Mouse (Mus musculus) heart, postnatal 10 days (tissue): Measurements from ENCODE around the gene Pkp4. TPM values are rescaled to one million over a fixed set of nuclear protein-coding genes. Genes with fewer than 3 reads are reported as not detected.

Experiments used
- DNase-seq, 2 experiments: peaks; one replicate each; pipeline ENCODE4 v3.0.0; 2021
- intact Hi-C: fragments of 180-260 bp; cut with DNase I; formaldehyde crosslinking; loops from one replicate; pipeline ENCODE4 v1.15.1; 2025
- total RNA-seq, 2 experiments: library from RNA; stranded (reverse); gene quantifications; 2 replicates each; pipeline ENCODE4 v1.2.3; 2021

Pkp4 gene
- total RNA-seq, 2 experiments from 2014 or later, result 191 to 198 TPM

DNA sequence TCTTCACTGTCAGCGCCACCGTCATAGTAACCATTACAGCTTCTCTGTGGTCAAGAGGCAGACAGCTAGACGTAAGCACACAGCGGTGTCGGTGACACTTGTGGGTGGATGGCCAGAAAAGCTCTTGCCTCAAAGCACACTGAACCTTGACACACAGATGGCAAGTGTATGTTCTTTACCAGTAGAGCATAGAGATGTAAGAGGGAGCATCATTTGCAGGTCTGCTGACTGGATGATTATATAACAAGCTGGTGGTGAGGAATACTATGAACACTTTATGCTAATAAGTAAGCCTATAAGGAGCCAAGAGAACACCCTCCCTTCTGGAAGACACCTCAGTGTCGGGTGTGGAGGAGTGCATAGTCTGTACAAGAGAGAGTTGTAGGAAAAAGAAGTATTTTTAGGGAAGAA lies 98.2 kb downstream of the Pkp4 start:
- intact Hi-C loops, result no loop called here

DNA sequence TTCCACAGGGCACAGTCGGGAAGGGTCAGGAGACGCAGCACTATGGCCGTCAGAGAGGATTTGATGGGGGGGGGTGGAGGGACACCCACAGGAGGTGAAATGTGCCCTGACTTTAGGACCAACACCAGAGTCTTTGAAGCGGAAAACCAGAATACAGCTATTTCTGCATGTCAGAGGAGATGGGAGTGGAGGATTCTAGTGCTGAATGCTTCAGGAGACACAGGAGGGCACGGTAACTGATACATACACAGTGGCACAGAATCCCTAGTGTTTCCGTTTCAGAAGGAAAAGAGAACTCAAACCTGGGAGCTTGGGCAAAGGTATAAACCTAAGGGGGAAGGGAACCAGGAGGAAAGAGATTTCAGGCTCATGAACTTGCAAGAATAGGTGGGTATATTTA lies 98.7 kb downstream of the Pkp4 start:
- DNase-seq, result no peak
- intact Hi-C loops, result no loop called here

More for the DNA sequence above, 98.2 kb downstream of the Pkp4 start:
- DNase-seq, result no peak

DNA sequence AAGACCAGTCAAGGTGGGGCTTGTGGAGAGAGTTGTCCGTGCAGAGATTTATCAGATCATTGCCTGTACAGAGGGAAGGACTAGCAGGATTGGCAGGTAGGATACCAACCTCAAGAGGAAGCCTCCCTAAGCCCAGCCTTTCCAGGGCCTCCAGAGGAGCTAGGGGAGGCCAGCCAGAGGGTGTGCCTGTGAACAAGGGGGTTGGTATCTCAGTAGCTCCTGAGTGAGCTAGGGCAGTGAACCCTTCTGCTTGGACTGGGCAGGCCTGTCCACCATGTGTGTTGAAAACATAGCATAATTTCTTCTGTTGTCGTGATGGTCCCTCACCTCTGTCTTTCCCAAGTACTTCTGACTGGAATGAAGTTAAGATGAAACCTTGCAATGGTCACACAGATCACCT lies 100.6 kb downstream of the Pkp4 start:
- no peak for DNase-seq
- intact Hi-C loops, result no loop called here

DNA sequence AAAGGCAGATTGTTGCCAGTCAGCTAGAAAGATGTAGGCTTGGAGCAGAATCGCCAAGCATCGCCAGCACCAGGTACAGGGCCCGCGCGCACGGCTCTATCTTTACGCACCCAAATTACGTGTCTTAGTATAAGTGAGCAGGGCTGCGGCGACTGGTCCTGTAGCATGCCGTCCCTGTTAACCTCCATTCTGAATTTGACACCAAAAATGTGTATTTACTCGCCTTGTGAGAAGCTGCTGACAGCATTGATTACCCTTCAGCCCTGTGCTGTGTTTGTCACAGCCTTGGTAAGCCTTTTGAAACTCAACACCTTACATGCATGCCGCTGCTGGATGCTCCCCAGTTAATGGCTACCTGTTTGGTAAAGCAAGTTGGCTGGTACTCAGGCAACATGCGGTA lies 105.8 kb downstream of the Pkp4 start:
- intact Hi-C loops, result no loop called here
- DNase-seq, result no peak

DNA sequence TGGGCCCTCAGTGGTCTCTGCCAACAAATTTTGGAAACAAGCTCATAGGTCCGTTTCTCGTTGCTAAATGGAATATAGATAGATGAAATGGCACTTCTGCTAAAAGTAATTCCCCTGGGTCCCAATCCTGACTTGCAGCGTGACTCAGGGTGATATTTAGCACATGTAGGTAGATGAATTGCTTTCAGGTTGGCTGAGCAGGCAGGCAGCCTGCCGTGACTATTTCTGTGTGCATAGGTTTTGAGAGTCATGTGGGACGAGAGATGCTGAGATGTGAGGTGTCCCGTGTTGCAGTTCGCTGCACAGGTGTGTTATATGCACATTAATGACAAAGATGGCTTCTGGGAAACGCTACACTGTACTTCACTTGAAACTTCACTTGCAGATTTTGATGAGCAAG lies 111.2 kb downstream of the Pkp4 start:
- intact Hi-C loops, result no loop called here
- no peak for DNase-seq

DNA sequence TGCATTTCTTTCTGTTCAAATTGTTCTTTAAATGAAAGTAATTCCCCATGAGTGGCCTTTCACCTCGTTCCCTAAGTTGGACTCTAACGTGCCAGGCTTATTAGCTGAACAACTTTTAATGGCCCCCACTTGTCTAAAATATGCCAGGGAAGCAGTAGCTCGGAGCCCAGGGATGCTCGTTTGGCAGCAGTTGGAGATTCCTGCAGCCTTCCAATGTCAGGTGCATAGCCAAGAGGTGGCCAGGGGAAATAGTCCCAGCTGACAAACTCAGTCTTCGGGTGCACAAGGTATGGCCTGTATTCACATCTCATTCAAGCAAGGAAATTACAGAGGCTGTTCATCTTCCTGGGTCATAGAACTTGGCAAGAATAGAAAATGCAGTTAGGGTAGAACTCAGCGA lies 112.1 kb downstream of the Pkp4 start:
- intact Hi-C loops, result no loop called here
- peak in 1 of 2 experiments; percentile 11 for DNase-seq

DNA sequence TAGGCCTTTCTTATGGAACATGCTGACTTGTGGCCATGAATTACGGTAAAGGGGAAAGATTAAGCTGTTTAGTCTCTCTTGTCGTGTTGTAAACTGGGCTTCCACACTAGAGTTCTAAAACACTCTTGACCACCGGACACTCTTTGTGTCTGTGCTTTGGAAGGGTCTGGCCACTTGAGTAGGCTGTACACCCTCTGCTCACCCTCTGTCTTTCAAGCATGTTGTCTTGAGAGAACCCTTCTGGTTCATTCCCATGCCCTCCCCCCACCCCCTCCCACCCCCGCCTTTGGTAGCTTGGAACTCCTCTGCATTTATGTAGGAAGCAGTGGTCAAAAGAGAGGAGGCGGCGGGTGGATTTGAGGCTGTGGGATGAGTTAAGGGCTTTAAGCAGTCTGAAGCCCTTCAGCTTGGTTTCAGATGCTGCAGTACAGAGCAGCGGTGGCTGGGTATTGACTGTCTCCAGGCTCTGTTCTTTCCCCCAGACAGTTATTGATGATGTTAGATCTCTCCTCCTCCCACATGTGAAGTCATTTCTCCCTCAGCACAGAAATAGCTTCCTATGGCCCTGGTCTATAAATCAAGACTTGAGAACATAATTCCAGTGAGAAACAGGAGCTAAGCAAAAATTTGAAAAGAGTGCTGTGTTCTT lies 120.4 kb downstream of the Pkp4 start:
- intact Hi-C loops, result no loop called here
- no peak for DNase-seq

DNA sequence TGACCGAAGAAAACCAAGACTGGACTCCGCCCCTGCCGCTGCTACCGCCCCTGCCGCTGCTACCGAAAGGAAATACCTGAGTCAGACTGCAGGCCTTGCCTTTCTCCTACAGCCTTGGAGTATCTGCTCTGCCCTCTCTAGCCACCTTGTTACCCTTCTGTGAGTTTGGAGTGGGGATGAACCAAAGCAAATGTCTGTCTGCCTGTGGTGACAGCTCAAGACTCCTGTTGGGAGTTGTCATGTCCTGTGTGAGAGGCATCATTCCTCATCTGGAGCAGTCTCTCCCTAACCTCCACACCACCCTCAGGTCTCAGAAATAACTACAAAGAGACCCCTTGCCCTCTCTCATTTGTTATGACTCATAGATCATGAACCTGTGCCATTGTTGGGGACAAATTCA lies 122.3 kb downstream of the Pkp4 start:
- DNase-seq, result no peak
- intact Hi-C loops, result no loop called here

DNA sequence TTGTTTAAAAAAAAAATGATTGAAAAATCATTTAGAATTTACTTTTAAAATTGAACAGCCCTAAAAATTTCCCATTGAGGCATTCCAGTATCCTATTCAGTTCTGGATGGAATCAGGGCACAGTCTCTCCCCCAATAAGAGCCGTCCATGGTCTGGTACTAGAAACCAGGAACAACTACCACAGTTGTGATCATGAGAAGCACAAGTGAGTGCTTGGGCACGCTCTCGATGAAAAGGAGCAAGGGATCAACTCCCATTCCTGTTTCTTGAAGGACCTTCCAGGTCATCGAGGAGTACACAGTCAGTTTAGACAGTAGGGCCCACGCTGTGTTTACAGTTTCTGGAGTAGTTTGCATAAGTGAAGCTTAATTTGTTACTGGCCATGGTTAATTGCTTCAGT lies 123.6 kb downstream of the Pkp4 start:
- no peak for DNase-seq
- intact Hi-C loops, result no loop called here

DNA sequence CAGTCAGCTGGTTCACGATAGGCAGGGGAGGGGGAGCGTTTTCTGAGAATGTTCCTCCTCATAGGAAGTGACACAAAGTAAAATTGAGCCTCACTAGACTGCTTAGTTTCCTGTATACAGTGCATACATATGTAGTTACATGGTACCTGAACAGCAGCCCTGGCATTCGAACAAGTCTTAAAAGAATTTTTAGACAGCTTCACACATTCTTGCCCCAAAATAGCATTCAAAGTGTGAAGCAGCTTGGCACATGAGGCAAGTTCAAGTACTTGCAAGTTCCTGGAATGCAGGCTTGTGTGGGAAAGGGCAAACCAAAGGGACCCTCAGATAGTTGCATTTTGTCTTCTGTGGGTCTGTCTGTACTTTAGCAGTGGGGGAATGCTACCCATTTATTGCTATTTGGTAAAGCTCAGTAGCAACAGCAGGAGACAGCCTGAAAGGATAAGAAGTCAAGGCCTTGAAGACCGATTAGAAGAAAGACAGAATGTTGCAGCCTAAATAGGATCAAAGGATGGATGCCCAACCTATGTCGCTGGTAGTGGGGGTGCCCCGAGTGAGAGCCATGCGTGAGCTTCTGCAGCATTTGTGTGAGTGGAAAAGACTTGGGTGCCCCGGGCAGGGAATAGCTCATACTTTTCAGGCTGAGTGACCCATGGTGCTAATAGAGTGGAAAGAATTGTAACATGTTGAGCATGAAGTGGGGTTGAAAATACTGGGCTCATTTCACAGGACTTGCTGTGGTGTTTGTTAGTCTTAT lies 124.3 kb downstream of the Pkp4 start:
- intact Hi-C loops, result loop anchor here (5.0 kb wide), 1 partner anchor 123 kb away; the partner anchor contains the start of genes Ccdc148 and Pkp4
- DNase-seq, result peak; percentile 35 to 58

DNA sequence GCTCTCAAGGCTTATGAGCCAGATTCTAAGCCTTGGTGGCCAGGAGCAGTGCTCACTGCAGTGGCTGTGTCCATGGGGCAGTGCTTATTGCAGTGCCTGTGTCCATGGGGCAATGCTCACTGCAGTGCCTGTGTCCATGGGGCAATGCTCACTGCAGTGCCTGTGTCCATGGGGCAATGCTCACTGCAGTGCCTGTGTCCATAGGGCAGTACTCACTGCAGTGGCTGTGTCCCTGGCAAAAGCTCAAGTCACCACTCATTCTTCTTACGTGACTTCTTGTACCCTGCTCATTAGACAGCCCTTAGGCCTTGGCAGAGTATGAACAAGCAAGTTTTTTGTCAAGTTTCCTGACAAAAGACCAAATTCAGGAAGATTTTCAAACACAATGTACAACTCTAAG lies 124.9 kb downstream of the Pkp4 start:
- intact Hi-C loops, result loop anchor here (5.0 kb wide), 1 partner anchor 123 kb away; the partner anchor contains the start of genes Ccdc148 and Pkp4
- DNase-seq, result peak in 1 of 2 experiments; percentile 25

DNA sequence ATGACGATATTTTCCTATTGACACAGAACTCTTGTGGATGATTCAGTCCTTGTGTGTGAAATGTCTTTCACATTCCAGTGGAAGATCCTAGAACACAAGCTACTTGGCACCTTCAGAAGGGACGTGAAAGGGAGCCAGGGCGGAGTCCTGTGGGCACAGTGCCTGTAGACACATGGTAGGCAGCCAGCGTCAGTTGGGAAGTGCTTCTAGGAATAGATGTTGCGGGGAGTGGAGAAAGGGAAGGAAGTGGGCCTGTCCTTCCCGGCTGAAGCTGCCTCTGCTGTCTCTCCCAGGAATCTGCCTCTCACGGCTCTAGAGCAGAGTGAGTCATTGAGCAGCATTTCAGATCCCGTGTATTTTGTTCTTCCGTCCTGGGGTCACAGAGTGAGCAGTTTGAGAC lies 125.6 kb downstream of the Pkp4 start:
- DNase-seq, result peak; percentile 89 to 90
- intact Hi-C loops, result loop anchor here (5.0 kb wide), 1 partner anchor 124 kb away; the partner anchor contains the start of genes Ccdc148 and Pkp4

DNA sequence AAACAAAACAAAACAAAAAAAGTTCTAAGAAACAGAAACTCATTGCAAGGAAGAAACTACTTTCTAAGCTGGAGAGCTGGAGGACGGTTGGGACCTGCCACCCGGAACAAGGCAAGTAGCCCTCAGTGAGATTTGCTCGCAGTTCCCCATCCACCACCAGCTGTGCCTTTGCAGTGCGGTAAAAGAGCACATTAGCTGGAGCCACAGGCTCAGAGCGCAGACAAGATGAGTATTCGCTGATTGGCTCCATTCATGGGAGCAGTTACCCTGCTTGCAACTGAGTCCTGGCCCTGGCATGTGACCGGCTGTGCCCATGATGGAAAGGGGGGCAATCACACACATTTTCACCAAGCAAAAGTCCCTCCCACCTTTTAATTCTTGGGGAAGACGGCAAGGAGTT lies 127.0 kb downstream of the Pkp4 start:
- intact Hi-C loops, result loop anchor here (5.0 kb wide), 1 partner anchor 125 kb away; the partner anchor contains the start of genes Ccdc148 and Pkp4
- no peak for DNase-seq

DNA sequence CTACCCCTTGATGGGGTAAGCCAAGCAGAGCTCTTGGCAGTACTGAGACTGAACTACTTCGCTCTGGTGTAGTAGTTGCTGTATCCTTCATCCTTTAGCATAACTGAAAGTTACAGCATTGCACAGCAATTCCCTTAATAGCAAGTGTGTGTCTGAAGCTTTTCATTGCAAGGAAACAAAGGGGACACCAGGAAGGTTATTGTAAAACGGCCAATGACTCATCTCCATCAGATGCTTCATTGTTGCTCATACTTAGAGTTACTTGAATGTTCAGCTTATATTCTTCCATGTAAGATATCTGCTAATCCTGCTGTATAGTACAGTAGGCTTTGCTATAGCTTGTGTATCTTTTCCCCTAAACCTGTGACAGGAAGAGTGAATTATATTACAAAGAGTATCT lies 128.8 kb downstream of the Pkp4 start:
- DNase-seq, result no peak
- intact Hi-C loops, result loop anchor here (5.0 kb wide), 1 partner anchor 127 kb away; the partner anchor contains the start of genes Ccdc148 and Pkp4

DNA sequence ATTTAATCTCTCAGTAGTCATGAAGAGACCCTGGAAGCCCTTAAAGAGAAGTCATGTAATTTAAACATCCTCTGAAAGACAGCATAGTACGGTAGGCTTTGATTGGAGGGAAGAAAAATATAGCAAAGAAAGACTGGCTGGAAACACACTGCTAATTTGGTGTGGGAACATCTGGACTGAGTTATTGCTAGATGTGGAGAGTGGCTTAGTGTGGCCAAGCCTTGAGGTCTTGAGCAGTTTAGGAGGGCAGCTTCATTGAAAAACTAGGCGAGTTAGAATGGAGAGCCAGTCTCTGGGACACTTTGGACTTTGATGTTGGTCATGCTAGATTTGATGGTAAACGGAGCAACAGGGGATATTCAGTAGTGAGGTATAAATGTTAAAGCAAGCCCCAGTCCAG lies 129.7 kb downstream of the Pkp4 start:
- intact Hi-C loops, result no loop called here
- no peak for DNase-seq

DNA sequence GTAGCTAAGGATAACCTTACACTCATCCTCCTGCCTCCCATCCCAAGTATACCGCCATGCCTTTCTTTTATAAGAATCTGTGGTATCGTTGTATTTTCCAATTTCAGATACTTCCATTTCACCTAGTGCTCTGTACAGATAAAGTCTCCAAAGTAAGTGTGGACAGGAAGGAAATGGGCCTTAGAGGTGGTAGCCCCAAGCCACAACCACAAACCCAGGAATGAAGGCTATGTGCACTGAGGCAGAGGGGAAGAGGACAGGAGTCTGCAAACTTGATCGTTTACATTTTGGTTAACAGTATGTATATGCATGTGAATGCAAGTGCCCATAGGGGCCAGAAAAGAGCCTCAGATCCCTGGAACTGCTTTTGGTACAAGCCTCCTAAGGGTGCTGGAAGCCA lies 139.2 kb downstream of the Pkp4 start:
- no peak for DNase-seq
- intact Hi-C loops, result no loop called here

DNA sequence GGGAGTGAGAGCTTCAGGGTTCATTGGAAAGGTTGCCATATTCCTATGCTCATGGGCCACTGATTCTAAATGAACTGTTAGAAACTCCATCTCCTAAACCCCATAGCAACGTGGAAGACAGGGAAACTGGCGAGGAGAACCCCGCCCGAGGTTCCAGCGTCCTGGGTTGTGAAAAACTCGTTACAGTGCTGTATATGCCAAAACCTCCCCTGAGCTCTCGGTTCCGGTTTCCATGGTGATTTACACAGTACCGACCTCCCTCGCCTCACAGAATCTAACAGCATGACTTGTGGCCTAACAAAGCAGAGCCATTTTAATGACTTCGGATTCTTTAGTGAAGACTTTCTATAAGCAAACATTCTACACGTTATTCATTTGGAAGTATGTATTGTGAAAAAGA lies 141.0 kb downstream of the Pkp4 start:
- no peak for DNase-seq
- intact Hi-C loops, result no loop called here

DNA sequence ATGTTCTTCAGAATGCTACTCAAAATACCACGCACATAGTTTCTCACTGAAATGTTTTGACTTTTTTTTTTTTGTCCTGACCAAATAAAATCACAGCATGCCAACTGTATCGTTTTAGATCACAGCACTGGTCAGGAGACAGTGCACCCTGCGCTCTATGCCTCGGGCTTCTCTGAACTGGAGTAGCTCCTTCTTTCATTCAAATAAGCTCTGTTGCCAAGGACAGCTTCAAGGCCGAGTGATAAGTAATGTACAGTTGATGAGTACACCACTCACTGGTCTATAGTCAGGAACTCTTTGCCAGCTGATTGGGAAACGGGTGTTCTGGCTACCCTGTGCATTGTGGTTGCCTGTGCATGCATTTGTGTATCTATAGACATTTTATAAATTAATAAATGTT lies 141.8 kb downstream of the Pkp4 start:
- peak in 1 of 2 experiments; percentile 17 for DNase-seq
- intact Hi-C loops, result no loop called here

DNA sequence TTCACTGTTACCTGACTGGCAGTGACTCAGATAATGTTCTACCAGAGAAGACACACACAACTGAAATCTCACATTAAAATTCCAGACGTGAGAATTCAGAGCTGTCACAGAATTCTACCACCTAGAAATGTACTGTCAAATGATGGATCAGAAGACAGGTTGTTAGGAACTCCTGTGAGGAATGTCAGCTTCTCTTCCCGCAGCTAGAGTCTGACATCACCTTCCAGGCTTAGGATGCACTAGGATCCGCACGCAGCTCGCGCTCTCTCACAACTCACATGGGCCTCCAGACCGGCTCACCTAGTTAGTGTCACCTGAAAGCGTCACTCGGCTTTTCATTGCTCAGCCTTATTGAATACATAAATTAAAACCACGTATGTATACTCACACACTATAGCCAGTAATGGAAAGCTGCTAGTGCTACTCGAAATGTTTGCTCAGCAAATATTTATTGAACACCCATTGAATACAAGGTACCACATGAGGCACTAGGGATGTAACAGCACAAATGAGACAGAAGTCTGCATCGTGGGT lies 142.9 kb downstream of the Pkp4 start:
- no peak for DNase-seq
- intact Hi-C loops, result no loop called here

DNA sequence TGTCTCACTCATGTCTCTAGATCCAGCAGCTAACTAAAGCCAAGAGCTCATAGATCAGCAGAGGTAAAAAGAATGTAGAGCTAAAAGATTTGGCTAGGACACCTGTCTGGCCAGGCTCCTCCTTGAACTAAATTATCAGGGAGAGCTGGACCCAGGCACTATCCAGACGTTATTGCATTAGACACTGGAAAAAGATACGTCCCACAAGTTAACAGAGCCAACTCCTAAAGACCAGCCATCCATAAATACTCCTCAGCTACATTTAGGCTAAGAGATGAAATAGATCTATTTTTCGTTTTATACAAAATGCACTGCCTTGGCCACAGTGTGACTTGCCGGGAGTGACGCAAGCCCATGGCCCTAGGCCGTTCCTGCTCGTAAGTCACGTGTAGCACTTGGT lies 146.7 kb downstream of the Pkp4 start:
- intact Hi-C loops, result no loop called here
- DNase-seq, result no peak

DNA sequence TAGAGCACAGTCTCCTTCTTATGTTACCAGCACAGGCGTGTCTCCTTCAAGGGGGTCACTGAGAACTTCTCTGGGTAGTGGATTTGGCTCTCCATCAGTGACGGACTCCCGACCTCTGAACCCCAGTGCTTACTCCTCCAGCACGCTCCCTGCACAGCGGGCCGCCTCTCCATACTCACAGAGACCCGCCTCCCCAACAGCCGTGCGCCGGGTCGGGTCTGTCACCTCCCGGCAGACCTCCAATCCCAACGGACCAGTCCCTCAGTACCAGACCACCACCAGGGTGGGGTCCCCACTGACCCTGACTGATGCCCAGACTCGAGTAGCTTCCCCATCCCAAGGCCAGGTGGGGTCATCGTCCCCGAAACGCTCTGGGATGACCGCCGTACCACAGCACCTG lies 147.4 kb downstream of the Pkp4 start:
- intact Hi-C loops, result no loop called here
- DNase-seq, result no peak

DNA sequence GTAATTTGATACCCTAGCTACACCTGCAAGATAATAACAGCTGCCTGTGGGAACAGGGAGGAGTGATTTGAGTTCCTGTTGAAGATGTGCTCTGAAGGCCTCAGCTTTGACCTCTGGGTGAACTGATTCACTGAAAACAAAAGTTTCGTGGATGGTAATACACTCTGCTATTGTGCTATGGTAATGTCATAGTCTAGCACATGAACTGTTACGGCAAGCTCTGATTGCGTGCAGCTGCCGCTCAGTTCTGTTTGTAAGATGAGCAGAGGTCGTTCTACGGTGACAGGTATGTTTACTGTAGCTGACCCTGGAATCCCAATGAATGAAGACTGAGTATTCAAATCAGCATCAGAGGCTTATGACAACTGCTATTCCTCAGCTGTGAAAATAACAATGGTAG lies 152.6 kb downstream of the Pkp4 start:
- no peak for DNase-seq
- intact Hi-C loops, result no loop called here
